Mouse (Mus musculus) c-Kit-positive CD71-positive TER-119-negative erythroid progenitor cells, embryonic 14.5 days (primary cell): ENCODE data around the gene H1fx.
"Not testable (repeated sequence)": the region's sequence is repeated elsewhere in the genome, so short reads cannot be mapped to it uniquely, and the experiment has no call there.

Source experiments
- DNase-seq: peaks from one replicate; pipeline ENCODE4 v3.0.0-alpha.2; 2013; ENCODE audit warnings: low read depth

H1fx gene

GRCm38 (mm10) chr6:87980374-87981029 is 935 bp downstream of the H1fx start:
- DNase-seq = no peak

GRCm38 (mm10) chr6:87979728-87980127 is 1.7 kb downstream of the H1fx start:
- DNase-seq = no peak

GRCm38 (mm10) chr6:87970041-87970440 is 11.4 kb downstream of the H1fx start:
- no peak for DNase-seq

GRCm38 (mm10) chr6:87962457-87962856 is 19.0 kb downstream of the H1fx start:
- not testable (repeated sequence) for DNase-seq

- DNase-seq = no peak
Measured at GRCm38 (mm10) chr6:87942179-87942578, 39.3 kb downstream of the H1fx start.

- DNase-seq = no peak
Measured at GRCm38 (mm10) chr6:87938941-87939340, 42.5 kb downstream of the H1fx start.

GRCm38 (mm10) chr6:87937178-87937788 is 44.2 kb downstream of the H1fx start:
- no peak for DNase-seq

GRCm38 (mm10) chr6:87935037-87935436 is 46.4 kb downstream of the H1fx start:
- no peak for DNase-seq
